Mouse (Mus musculus): ENCODE measurements around the gene Irx4. TPM values are rescaled to one million over a fixed set of nuclear protein-coding genes. Genes with fewer than 3 reads are reported as not detected.

Irx4 gene
- 1.8 and 1.9 TPM in 2 replicates for polyA plus RNA-seq (2012; rRNA removed)

DNA sequence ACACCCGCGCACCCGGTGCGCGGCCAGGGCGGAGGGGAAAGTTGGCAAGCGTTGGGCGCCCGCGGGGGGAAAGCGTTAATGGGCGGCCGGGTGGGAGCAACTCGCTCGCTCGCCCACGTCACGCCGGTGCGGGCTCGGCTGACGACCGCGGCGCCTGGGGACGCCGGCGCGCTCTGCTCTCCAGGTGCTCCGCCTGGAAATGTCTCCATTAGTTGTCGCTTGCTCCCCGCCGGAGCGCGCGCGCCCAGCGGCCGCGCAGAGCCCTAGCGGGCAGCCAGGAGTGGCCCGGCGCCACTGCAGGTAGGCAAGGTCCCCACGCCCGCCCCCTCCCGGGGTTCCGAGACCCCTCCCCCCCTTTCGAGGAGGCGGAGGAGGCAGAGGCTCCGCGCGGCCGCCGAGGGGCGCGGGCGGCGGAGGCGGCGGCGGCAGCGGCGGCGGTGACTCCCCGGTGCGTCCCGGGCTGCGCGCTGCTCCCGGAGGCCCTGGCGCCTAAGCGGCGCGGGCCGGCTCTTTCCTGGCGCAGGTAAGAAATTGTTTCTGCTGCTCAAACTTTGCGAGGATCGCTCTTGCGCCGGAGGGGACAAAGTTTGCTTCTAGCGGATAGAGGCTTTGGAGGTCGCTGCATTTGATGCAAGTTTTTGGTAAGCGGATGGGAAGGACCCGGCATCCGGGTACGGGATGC, at the start of gene Irx4:
Gene Irx4 (plus strand): TSS at position 126 of the 682 bp plus-strand sequence.

Other genes starting within 250 kb of the Irx4 start
- 76.0 and 85.3 TPM in 2 replicates for gene Mrpl36, start 68.0 kb downstream of the Irx4 start, polyA plus RNA-seq (2012; rRNA removed)
- 185 and 210 TPM in 2 replicates for gene Ndufs6, start 68.1 kb downstream of the Irx4 start, polyA plus RNA-seq (2012; rRNA removed)
- 66.4 and 74.4 TPM in 2 replicates for gene Lpcat1, start 206.7 kb downstream of the Irx4 start, polyA plus RNA-seq (2012; rRNA removed)